Mouse (Mus musculus): ENCODE measurements around the gene Trim71. TPM values are rescaled to one million over a fixed set of nuclear protein-coding genes. Genes with fewer than 3 reads are reported as not detected.
A peak's percentile ranks its signal among the peaks of the same experiment; 100 is the strongest.

The Trim71 gene
- total RNA-seq, 1 experiment, result 141 TPM

GRCm38 (mm10) chr9:114502711-114503427, 61.3 kb downstream of the Trim71 start:
- no peak for DNase-seq (ENCODE audit: low read depth, low spot score)
- Histone ChIP-seq H3K4me3 (ENCODE audit: insufficient read depth in 1 of 2, low read depth in 1 of 2, low read length in 2 of 2, poor library complexity in 1 of 2, severe bottlenecking in 1 of 2) (no peak overlapping the region), H3K27ac (ENCODE audit: insufficient read depth, low read depth, low read length, poor library complexity, severe bottlenecking) (peak overlapping the region; percentile 13; the same call in 1 of the 2 replicates), H3K4me1 (ENCODE audit: control insufficient read depth in 2 of 2, insufficient read depth in 2 of 2, low read length in 2 of 2, poor library complexity in 1 of 2) (peaks cover 2 to 18% of the 10 kb centered on the region in 2 experiments; a peak in 3 of 4 replicates), H3K36me3 (ENCODE audit: control insufficient read depth, insufficient read depth, low read length, poor library complexity, severe bottlenecking) (peaks cover 14% of the 10 kb centered on the region), H3K9me3 (ENCODE audit: control insufficient read depth, insufficient read depth, low read depth, low read length) (no peaks in the 10 kb centered on the region), H3K9ac (ENCODE audit: insufficient read depth, low read depth, low read length, poor library complexity, severe bottlenecking) (peak overlapping the region; percentile 38; the same call in 1 of the 2 replicates)
- in situ Hi-C loops (cut with MboI; ENCODE audit: low sequenced_read_pairs in 2 of 2, unreplicated experiment in 2 of 2), result loop anchor here in 1 of 2 experiments (5.0 kb wide), 1 partner anchor 79 kb away; no protein-coding TSS in a partner anchor
- TF ChIP-seq HCFC1 (IDR thresholded peaks at IDR 0.05; ENCODE audit: borderline replicate concordance, insufficient read depth, low read length), result no peak
- no peak for TF ChIP-seq CHD2 (IDR thresholded peaks at IDR 0.05; ENCODE audit: low read depth, low read length)
- no peak for TF ChIP-seq ZC3H11A (IDR thresholded peaks at IDR 0.05; ENCODE audit: borderline replicate concordance, low read depth, low read length)
- no peak for TF ChIP-seq ZNF384 (IDR thresholded peaks at IDR 0.05; ENCODE audit: low read depth, low read length)
- no peak for TF ChIP-seq MAFK (IDR thresholded peaks at IDR 0.05; ENCODE audit: insufficient read depth, low read depth, low read length)

GRCm38 (mm10) chr9:114501913-114502312, 62.3 kb downstream of the Trim71 start:
- Histone ChIP-seq H3K27ac (ENCODE audit: insufficient read depth, low read depth, low read length, poor library complexity, severe bottlenecking) (no peak overlapping the region), H3K36me3 (ENCODE audit: control insufficient read depth, insufficient read depth, low read length, poor library complexity, severe bottlenecking) (peaks cover 8% of the 10 kb centered on the region; the same call in 1 of the 2 replicates), H3K4me1 (ENCODE audit: control insufficient read depth in 2 of 2, insufficient read depth in 2 of 2, low read length in 2 of 2, poor library complexity in 1 of 2) (peaks cover 2 to 14% of the 10 kb centered on the region in 2 experiments; a peak in 3 of 4 replicates), H3K4me3 (ENCODE audit: insufficient read depth in 1 of 2, low read depth in 1 of 2, low read length in 2 of 2, poor library complexity in 1 of 2, severe bottlenecking in 1 of 2) (no peak overlapping the region), H3K9ac (ENCODE audit: insufficient read depth, low read depth, low read length, poor library complexity, severe bottlenecking) (no peak overlapping the region), H3K9me3 (ENCODE audit: control insufficient read depth, insufficient read depth, low read depth, low read length) (no peaks in the 10 kb centered on the region)
- in situ Hi-C loops (cut with MboI; ENCODE audit: low sequenced_read_pairs in 2 of 2, unreplicated experiment in 2 of 2), result loop anchor here in 1 of 2 experiments (5.0 kb wide), 1 partner anchor 80 kb away; no protein-coding TSS in a partner anchor
- no peak for TF ChIP-seq MAFK (IDR thresholded peaks at IDR 0.05; ENCODE audit: insufficient read depth, low read depth, low read length)
- TF ChIP-seq HCFC1 (IDR thresholded peaks at IDR 0.05; ENCODE audit: borderline replicate concordance, insufficient read depth, low read length), result no peak
- no peak for TF ChIP-seq ZC3H11A (IDR thresholded peaks at IDR 0.05; ENCODE audit: borderline replicate concordance, low read depth, low read length)
- no peak for TF ChIP-seq CHD2 (IDR thresholded peaks at IDR 0.05; ENCODE audit: low read depth, low read length)
- no peak for TF ChIP-seq ZNF384 (IDR thresholded peaks at IDR 0.05; ENCODE audit: low read depth, low read length)
- no peak for DNase-seq (ENCODE audit: low read depth, low spot score)

GRCm38 (mm10) chr9:114501111-114501510, 63.1 kb downstream of the Trim71 start:
- in situ Hi-C loops (cut with MboI; ENCODE audit: low sequenced_read_pairs in 2 of 2, unreplicated experiment in 2 of 2), result loop anchor here in 1 of 2 experiments (5.0 kb wide), 1 partner anchor 81 kb away; no protein-coding TSS in a partner anchor
- H3K36me3 ChIP-seq (ENCODE audit: control insufficient read depth, insufficient read depth, low read length, poor library complexity, severe bottlenecking), result 0 out of 2 replicates have a peak, but pooled peaks cover under 1% of the 10 kb centered on the region
- no peak for DNase-seq (ENCODE audit: low read depth, low spot score)
- TF ChIP-seq HCFC1 (IDR thresholded peaks at IDR 0.05; ENCODE audit: borderline replicate concordance, insufficient read depth, low read length) (no peak), ZNF384 (IDR thresholded peaks at IDR 0.05; ENCODE audit: low read depth, low read length) (no peak), CHD2 (IDR thresholded peaks at IDR 0.05; ENCODE audit: low read depth, low read length) (no peak), MAFK (IDR thresholded peaks at IDR 0.05; ENCODE audit: insufficient read depth, low read depth, low read length) (no peak), ZC3H11A (IDR thresholded peaks at IDR 0.05; ENCODE audit: borderline replicate concordance, low read depth, low read length) (no peak)
- H3K9ac ChIP-seq (ENCODE audit: insufficient read depth, low read depth, low read length, poor library complexity, severe bottlenecking), result peak overlapping the region; percentile 70; the same call in 1 of the 2 replicates
- H3K27ac ChIP-seq (ENCODE audit: insufficient read depth, low read depth, low read length, poor library complexity, severe bottlenecking), result peak overlapping the region; percentile 97
- no peaks in the 10 kb centered on the region for H3K9me3 ChIP-seq (ENCODE audit: control insufficient read depth, insufficient read depth, low read depth, low read length)
- peak overlapping the region in 1 of 2 experiments; percentile 6; a peak in 1 of 4 replicates for H3K4me3 ChIP-seq (ENCODE audit: insufficient read depth in 1 of 2, low read depth in 1 of 2, low read length in 2 of 2, poor library complexity in 1 of 2, severe bottlenecking in 1 of 2)
- H3K4me1 ChIP-seq (ENCODE audit: control insufficient read depth in 2 of 2, insufficient read depth in 2 of 2, low read length in 2 of 2, poor library complexity in 1 of 2), result peaks cover 2 to 11% of the 10 kb centered on the region in 2 experiments; a peak in 3 of 4 replicates

GRCm38 (mm10) chr9:114499783-114500515, 64.2 kb downstream of the Trim71 start:
- Histone ChIP-seq H3K9ac (ENCODE audit: insufficient read depth, low read depth, low read length, poor library complexity, severe bottlenecking) (peak overlapping the region; percentile 75), H3K9me3 (ENCODE audit: control insufficient read depth, insufficient read depth, low read depth, low read length) (no peaks in the 10 kb centered on the region), H3K36me3 (ENCODE audit: control insufficient read depth, insufficient read depth, low read length, poor library complexity, severe bottlenecking) (no peaks in the 10 kb centered on the region), H3K4me1 (ENCODE audit: control insufficient read depth in 2 of 2, insufficient read depth in 2 of 2, low read length in 2 of 2, poor library complexity in 1 of 2) (peaks cover 2 to 11% of the 10 kb centered on the region in 2 experiments; a peak in 3 of 4 replicates), H3K27ac (ENCODE audit: insufficient read depth, low read depth, low read length, poor library complexity, severe bottlenecking) (peak overlapping the region; percentile 97), H3K4me3 (ENCODE audit: insufficient read depth in 1 of 2, low read depth in 1 of 2, low read length in 2 of 2, poor library complexity in 1 of 2, severe bottlenecking in 1 of 2) (peak overlapping the region; percentile 38 to 42)
- in situ Hi-C loops (cut with MboI; ENCODE audit: low sequenced_read_pairs in 2 of 2, unreplicated experiment in 2 of 2), result loop anchor here in 1 of 2 experiments (5.0 to 25.0 kb wide), 2 partner anchors 82 to 188 kb away; no protein-coding TSS in a partner anchor
- DNase-seq (ENCODE audit: low read depth, low spot score), result peak; percentile 93
- no peak for TF ChIP-seq ZNF384 (IDR thresholded peaks at IDR 0.05; ENCODE audit: low read depth, low read length)
- no peak for TF ChIP-seq CHD2 (IDR thresholded peaks at IDR 0.05; ENCODE audit: low read depth, low read length)
- TF ChIP-seq ZC3H11A (IDR thresholded peaks at IDR 0.05; ENCODE audit: borderline replicate concordance, low read depth, low read length), result peak; percentile 35; the same call in 1 of the 2 replicates
- TF ChIP-seq MAFK (IDR thresholded peaks at IDR 0.05; ENCODE audit: insufficient read depth, low read depth, low read length), result no peak

Data from ES-E14 (cell line).